Mouse (Mus musculus): Measurements from ENCODE around the gene Fbl.

DNA sequence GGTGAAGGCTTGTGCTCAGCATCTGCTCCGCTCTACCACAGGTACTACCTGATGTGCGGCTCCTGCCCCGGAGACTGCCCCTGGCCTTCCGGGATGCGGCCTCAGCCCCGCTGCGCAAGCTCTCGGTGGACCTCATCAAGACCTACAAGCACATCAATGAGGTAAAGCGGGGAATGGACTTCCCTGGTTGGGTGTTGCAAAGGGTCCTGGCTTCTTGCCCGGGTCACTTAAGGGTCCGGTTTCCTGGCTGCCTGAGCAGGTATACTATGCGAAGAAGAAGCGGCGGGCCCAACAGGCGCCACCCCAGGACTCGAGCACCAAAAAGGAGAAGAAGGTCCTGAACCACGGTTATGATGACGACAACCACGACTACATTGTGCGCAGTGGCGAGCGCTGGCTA lies 12.8 kb downstream of the Fbl start:
- no peak for TF ChIP-seq GATA1 (IDR thresholded peaks at IDR 0.05; ENCODE audit: borderline replicate concordance, low read length)
- TF ChIP-seq FLI1 (IDR thresholded peaks at IDR 0.05; ENCODE audit: low read length) = no peak
